Mouse (Mus musculus) heart, adult 2 months (tissue): ENCODE results near the gene Olfr60.

Source experiments
- CTCF ChIP-seq: fragments of 200-600 bp; IDR thresholded peaks from 2 replicates; pipeline ENCODE4 v1.8.1; 2022; ENCODE audit warnings: antibody characterized with exemption, mild to moderate bottlenecking, moderate library complexity
- EP300 ChIP-seq: fragments of 200-500 bp; IDR thresholded peaks from 2 replicates; pipeline ENCODE4 v1.6.1; 2011; ENCODE audit warnings: low read depth, low read length, control low read depth; ENCODE audit not compliant: insufficient read depth

GRCm38 (mm10) chr7:140319861-140320385, 41.5 kb downstream of the Olfr60 start:
- TF ChIP-seq EP300 (no peak), CTCF (no peak)
